Mouse (Mus musculus): ENCODE measurements at regions not wholly inside any gene's neighbourhood (a gene's known extent, or its start where the extent isn't known, plus 50 kb on each side); places are given as distances from the start of the nearest gene placed in this dataset.
A peak's percentile ranks its signal among the peaks of the same experiment; 100 is the strongest.

DNA sequence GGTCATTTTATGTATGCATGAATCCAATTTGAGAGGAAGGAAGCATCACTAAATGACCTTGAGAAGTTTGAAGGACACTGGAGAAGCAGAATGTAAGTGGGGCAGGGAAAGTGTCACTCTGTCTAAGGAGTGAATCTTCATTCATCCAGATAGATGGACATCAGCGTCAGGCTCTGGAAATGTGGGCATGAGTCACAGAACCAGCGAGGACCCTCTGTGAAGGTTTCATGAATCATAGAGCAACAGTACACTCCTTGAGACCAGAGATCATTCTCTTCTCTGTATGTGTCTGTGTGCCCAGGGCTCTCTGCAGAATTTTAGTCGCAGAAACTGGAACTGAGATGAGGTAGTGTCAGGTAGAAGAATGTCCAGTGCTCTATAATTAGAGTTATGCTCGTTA, 62.4 kb upstream of the Lypd6 start:
- DNase-seq (ENCODE audit: low spot score in 2 of 2): no peak

DNA sequence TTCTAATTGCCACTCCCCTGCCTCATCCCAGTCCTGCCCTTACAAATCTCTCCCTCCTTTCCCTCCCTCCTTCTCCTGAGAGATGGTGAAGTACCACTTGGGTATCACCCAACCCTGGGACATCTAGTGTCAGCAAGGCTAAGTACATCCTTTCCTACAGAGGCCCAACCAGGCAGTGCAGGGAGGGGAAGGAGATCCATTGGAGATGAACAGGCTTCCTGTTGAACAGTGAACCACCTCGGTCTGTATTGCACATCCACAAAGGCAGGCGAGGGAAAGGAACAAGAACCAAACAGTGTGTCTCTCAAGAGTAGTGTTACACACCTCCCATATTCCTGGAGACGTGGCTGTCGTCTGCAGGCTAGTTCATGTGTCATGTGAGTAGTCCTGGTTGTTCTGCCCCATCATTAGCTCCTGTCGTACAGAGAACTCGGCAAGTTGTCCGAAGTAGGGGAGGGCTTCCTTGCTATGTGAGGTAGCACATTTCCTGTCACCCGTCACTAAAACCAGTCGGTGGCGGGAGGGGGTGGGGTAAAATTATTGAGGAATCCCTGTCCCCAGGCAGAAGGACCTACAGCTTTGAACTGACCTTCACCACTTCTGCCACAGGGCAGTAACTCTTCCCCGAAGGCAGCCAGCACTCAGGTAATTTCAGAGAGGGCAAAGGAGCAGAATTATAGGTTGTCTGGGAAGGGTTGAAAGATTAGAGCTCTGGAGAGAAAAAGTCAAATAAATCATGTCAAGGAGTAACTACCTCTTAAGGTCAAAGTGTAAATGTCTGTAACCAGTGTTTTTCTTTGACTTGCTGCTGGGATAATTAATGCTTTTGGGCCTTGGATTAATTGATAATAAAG, 61.3 kb upstream of the Lypd6 start:
- DNase-seq (ENCODE audit: low spot score in 2 of 2): no peak

DNA sequence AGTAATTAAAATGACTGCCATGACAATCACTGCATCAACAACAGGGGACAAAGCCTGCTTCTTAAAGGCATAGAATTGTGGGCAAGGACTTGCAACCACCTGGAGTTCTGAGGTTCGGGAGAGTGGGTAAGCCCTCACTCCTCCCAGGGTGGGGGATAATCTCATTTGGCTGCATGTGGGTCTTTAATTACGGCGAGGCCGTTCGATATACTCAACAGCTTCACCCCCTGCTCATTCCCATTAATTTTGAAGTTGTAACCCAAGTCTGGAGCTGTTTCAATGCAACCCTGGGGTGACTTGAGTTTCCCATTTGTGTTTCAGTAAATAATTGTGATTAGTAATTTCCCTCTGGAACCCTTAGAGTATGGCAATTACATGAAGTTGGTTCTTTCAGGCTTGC, 57.9 kb upstream of the Lypd6 start:
- DNase-seq (ENCODE audit: low spot score in 2 of 2): no peak

DNA sequence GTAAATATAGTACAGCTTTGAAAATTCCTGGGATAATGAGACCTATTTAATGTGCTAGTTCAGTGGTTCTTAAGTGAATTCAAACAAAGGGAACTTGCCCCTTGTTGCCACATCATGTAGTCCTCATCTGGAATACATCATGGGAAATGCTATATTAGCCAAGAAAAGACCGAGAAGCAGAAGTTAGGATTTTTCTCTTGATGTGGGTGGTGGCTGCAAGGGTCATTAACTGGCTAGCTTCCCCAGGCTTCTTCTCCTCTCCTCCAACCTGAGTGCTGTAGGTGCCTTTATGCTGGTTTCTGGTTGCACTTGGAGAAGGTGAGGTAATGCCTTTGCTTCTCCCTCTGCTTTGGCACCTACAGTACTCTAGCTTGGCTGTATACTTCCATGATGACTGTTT, 55.8 kb upstream of the Lypd6 start:
- DNase-seq (ENCODE audit: low spot score in 2 of 2): no peak

DNA sequence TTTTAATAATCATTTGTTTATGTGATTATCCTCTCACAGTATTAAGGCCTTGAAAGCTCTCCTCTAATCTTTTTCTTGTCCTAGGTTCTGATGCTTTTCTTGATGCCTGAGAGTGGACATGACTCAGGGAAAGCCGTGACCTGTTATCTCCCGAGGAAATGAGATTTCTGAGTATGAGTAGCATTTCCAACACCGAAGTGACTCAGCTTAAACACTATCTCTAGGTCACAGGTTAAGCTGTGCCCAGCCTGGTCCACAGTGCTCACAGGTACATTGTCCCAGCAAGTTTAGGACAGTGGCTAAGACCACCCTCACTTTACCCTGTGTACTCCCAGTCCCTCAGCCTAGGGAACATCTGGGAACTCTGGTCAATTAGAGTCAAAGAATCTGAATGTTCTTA, 53.9 kb upstream of the Lypd6 start:
- DNase-seq (ENCODE audit: low spot score in 2 of 2): no peak

DNA sequence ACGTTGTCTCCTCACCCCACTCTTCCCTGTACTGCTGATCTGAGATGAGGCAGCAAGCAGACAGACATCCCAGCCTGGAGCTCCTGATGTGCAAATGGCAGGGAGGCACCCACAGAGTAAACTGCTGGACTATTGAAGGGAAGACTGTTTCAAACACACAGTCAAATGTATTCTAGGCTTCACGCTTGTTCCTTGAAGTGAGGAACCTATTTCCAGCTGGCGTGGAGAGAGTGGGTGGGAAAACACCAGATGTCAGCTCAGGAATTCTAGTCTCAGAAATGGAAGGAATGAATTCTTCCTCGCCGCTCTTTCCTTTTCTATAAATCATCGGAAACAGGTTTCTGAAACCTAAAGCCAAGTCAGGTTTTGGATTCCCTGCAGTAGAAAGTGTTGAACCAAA, 53.0 kb upstream of the Lypd6 start:
- peak; percentile 58 to 68 for DNase-seq (ENCODE audit: low spot score in 2 of 2)

GRCm38 (mm10) chr2:50013882-50014281, 52.3 kb upstream of the Lypd6 start:
- no peak for DNase-seq (ENCODE audit: low spot score in 2 of 2)

- no peak for DNase-seq (ENCODE audit: low spot score in 2 of 2)
Observed at GRCm38 (mm10) chr2:50014683-50015082, 51.5 kb upstream of the Lypd6 start.
